Mouse (Mus musculus) liver, postnatal 0 days (tissue): ENCODE results near the gene Wdr82. TPM values are rescaled to one million over a fixed set of nuclear protein-coding genes. Genes with fewer than 3 reads are reported as not detected.

Source experiments
- ATAC-seq: fragments of 200-750 bp; cut with Nextera tagmentation; 2 replicates; pipeline ENCODE4 v1.8.0; 2017; ENCODE audit warnings: mild to moderate bottlenecking, moderate library complexity
- DNase-seq: peaks from one replicate; pipeline ENCODE4 v3.0.0-alpha.2; 2016
- H3K27ac ChIP-seq: fragments of 300-500 bp; sonication (generic); 2 replicates; pipeline ENCODE4 v1.5.1; 2014; ENCODE audit warnings: antibody characterized with exemption, moderate library complexity, mild to moderate bottlenecking, low read depth
- H3K27me3 ChIP-seq: fragments of 300-500 bp; sonication (generic); 2 replicates; pipeline ENCODE4 v1.6.1; 2014; ENCODE audit warnings: low read length, control low read depth, mixed read lengths; ENCODE audit not compliant: insufficient read depth
- H3K36me3 ChIP-seq: fragments of 300-500 bp; sonication (generic); replicated peaks from 2 replicates; pipeline ENCODE4 v1.6.1; 2014; ENCODE audit warnings: mild to moderate bottlenecking, control low read depth, low read length, moderate library complexity, mixed read lengths; ENCODE audit not compliant: insufficient read depth
- H3K4me1 ChIP-seq: fragments of 300-500 bp; sonication (generic); 2 replicates; pipeline ENCODE4 v1.6.1; 2014; ENCODE audit warnings: antibody characterized with exemption, mild to moderate bottlenecking, control low read depth; ENCODE audit not compliant: insufficient read depth
- H3K4me2 ChIP-seq: fragments of 300-500 bp; sonication (generic); 2 replicates; pipeline ENCODE4 v1.6.1; 2014; ENCODE audit warnings: low read depth, mild to moderate bottlenecking, low read length, moderate library complexity, mixed read lengths
- H3K4me3 ChIP-seq: fragments of 300-500 bp; sonication (generic); 2 replicates; pipeline ENCODE4 v1.5.1; 2014; ENCODE audit warnings: low read depth, low read length
- H3K9ac ChIP-seq: fragments of 300-500 bp; sonication (generic); replicated peaks from 2 replicates; pipeline ENCODE4 v1.6.1; 2014; ENCODE audit warnings: mild to moderate bottlenecking, moderate library complexity
- H3K9me3 ChIP-seq: fragments of 300-500 bp; sonication (generic); 2 replicates; pipeline ENCODE4 v1.6.1; 2016; ENCODE audit warnings: mild to moderate bottlenecking, control low read depth, low read length, mixed read lengths
- CTCF ChIP-seq: sonication (generic); IDR thresholded peaks from 2 replicates; pipeline ENCODE4 v1.5.1; 2016; ENCODE audit warnings: antibody characterized with exemption, low read depth
- EP300 ChIP-seq: IDR thresholded peaks from 2 replicates; pipeline ENCODE4 v1.6.1; 2016; ENCODE audit warnings: antibody characterized with exemption, low read depth, mild to moderate bottlenecking
- WGBS: fragments of 180-500 bp; shearing (Covaris S2); extraction: QIAGEN DNeasy Blood & Tissue Kit; methylation state at CpG from one replicate; pipeline ENCODE4 v1.1.7; 2014; ENCODE audit not compliant: insufficient replicate concordance; 5-methylcytosine and 5-hydroxymethylcytosine counted together
- polyA plus RNA-seq: library from polyadenylated mRNA; unstranded; fragments of >200 nt; fragmentation: Nextera tagmentation; extraction: Ambion mirVana; gene quantifications from 2 replicates; pipeline ENCODE4 v1.2.1, GENCODE M21; 2015

Gene Wdr82
- polyA plus RNA-seq, 1 experiment from 2014 or later, result 5.7 TPM

- peak within 1 kb of the TSS; percentile 52 for H3K4me2 ChIP-seq
- H3K4me3 ChIP-seq, result peak within 1 kb of the TSS; percentile 35
- H3K9ac ChIP-seq, result peak within 1 kb of the TSS; percentile 69
- TF ChIP-seq CTCF (no peak), EP300 (peak; percentile 67)
- ATAC-seq (peak; percentile 80), DNase-seq (peak; percentile 49)
- H3K27ac ChIP-seq, result peak within 1 kb of the TSS; percentile 93
- WGBS, result 43% methylated on average over 6 of the region's 6 CpGs
- H3K4me1 ChIP-seq, result peaks cover 11% of the 10 kb centered on the region
- no peaks in the 10 kb centered on the region; the same call in 1 of the 2 replicates for H3K36me3 ChIP-seq
- H3K27me3 ChIP-seq, result no peaks in the 10 kb centered on the region
- no peaks in the 10 kb centered on the region for H3K9me3 ChIP-seq
These were observed 12.7 kb upstream of the Wdr82 start, which contains the start of gene Glyctk for GRCm38 (mm10) chr9:106158037-106158491. TSS of gene Glyctk (minus strand) at chr9:106158138.

GRCm38 (mm10) chr9:106159237-106159636 lies 11.5 kb upstream of the Wdr82 start:
- DNase-seq, result no peak
- H3K27ac ChIP-seq, result peak overlapping the region; percentile 93
- peaks cover 11% of the 10 kb centered on the region for H3K4me1 ChIP-seq
- no peaks in the 10 kb centered on the region for H3K9me3 ChIP-seq
- peak overlapping the region; percentile 72 for H3K4me3 ChIP-seq
- 86% methylated on average over 9 of the region's 9 CpGs for WGBS
- H3K4me2 ChIP-seq, result peak overlapping the region; percentile 66
- no peaks in the 10 kb centered on the region; the same call in 1 of the 2 replicates for H3K36me3 ChIP-seq
- ATAC-seq, result no peak
- H3K9ac ChIP-seq, result no peak overlapping the region
- no peak for TF ChIP-seq EP300
- no peak for TF ChIP-seq CTCF
- H3K27me3 ChIP-seq, result no peaks in the 10 kb centered on the region

GRCm38 (mm10) chr9:106159784-106160301 lies 10.9 kb upstream of the Wdr82 start:
- peak overlapping the region; percentile 70 for H3K9ac ChIP-seq
- peak; percentile 94 for DNase-seq
- peaks cover 11% of the 10 kb centered on the region for H3K4me1 ChIP-seq
- peak overlapping the region; percentile 72 for H3K4me3 ChIP-seq
- peak overlapping the region; percentile 66 for H3K4me2 ChIP-seq
- H3K36me3 ChIP-seq, result no peaks in the 10 kb centered on the region; the same call in 1 of the 2 replicates
- H3K9me3 ChIP-seq, result no peaks in the 10 kb centered on the region
- ATAC-seq, result peak; percentile 57
- no peaks in the 10 kb centered on the region for H3K27me3 ChIP-seq
- TF ChIP-seq CTCF (no peak), EP300 (peak; percentile 63)
- peak overlapping the region; percentile 98 for H3K27ac ChIP-seq
- WGBS, result 2% methylated on average over 24 of the region's 24 CpGs

- Histone ChIP-seq H3K9ac (peak overlapping the region; percentile 70), H3K36me3 (no peaks in the 10 kb centered on the region; the same call in 1 of the 2 replicates), H3K27ac (peak overlapping the region; percentile 98), H3K4me1 (peaks cover 11% of the 10 kb centered on the region), H3K9me3 (no peaks in the 10 kb centered on the region), H3K4me2 (peak overlapping the region; percentile 66), H3K27me3 (no peaks in the 10 kb centered on the region), H3K4me3 (peak overlapping the region; percentile 72)
- no peak for TF ChIP-seq EP300
- no peak for TF ChIP-seq CTCF
- 49% methylated on average over 5 of the region's 5 CpGs for WGBS
- ATAC-seq, result no peak
- DNase-seq, result no peak
These were observed 10.3 kb upstream of the Wdr82 start for GRCm38 (mm10) chr9:106160426-106160825.

GRCm38 (mm10) chr9:106166709-106167108 lies 4.0 kb upstream of the Wdr82 start:
- ATAC-seq (no peak), DNase-seq (no peak)
- Histone ChIP-seq H3K9me3 (no peaks in the 10 kb centered on the region), H3K36me3 (no peaks in the 10 kb centered on the region), H3K27me3 (no peaks in the 10 kb centered on the region), H3K9ac (no peak overlapping the region), H3K4me2 (no peak overlapping the region), H3K27ac (no peak overlapping the region), H3K4me3 (no peak overlapping the region), H3K4me1 (peaks cover 12% of the 10 kb centered on the region)
- WGBS, result 28% methylated on average over 2 of the region's 2 CpGs
- TF ChIP-seq CTCF, result no peak
- TF ChIP-seq EP300, result no peak

GRCm38 (mm10) chr9:106167241-106167640 lies 3.5 kb upstream of the Wdr82 start:
- no peak for ATAC-seq
- H3K4me1 ChIP-seq, result peaks cover 15% of the 10 kb centered on the region
- no peak overlapping the region for H3K4me2 ChIP-seq
- H3K27me3 ChIP-seq, result no peaks in the 10 kb centered on the region
- no peak for DNase-seq
- no peak for TF ChIP-seq CTCF
- no peak for TF ChIP-seq EP300
- H3K36me3 ChIP-seq, result no peaks in the 10 kb centered on the region
- no peak overlapping the region for H3K9ac ChIP-seq
- 72% methylated on average over 3 of the region's 3 CpGs for whole genome bisulfite sequencing
- no peak overlapping the region for H3K27ac ChIP-seq
- no peak overlapping the region for H3K4me3 ChIP-seq
- no peaks in the 10 kb centered on the region for H3K9me3 ChIP-seq
